Mouse (Mus musculus): Measurements from ENCODE around the gene Dnah7a. TPM values are rescaled to one million over a fixed set of nuclear protein-coding genes. Genes with fewer than 3 reads are reported as not detected.
"Not testable (repeated sequence)": the region's sequence is repeated elsewhere in the genome, so short reads cannot be mapped to it uniquely, and the experiment has no call there.

The Dnah7a gene
- polyA plus RNA-seq, 1 experiment from 2014 or later: not detected

- Histone ChIP-seq H3K4me1 (ENCODE audit: insufficient read depth) (no peaks in the 10 kb centered on the region), H3K36me3 (replicated peaks; ENCODE audit: insufficient read depth, low read length) (no peaks in the 10 kb centered on the region), H3K27me3 (ENCODE audit: insufficient read depth, low read length) (no peaks in the 10 kb centered on the region), H3K9me3 (ENCODE audit: low read length) (no peaks in the 10 kb centered on the region), H3K4me3 (ENCODE audit: low read depth, low read length) (no peak overlapping the region), H3K27ac (ENCODE audit: low read depth) (no peak overlapping the region), H3K4me2 (ENCODE audit: low read depth, low read length) (no peak overlapping the region), H3K9ac (replicated peaks) (no peak overlapping the region)
- DNase-seq (no peak), ATAC-seq (no peak)
- TF ChIP-seq CTCF (IDR thresholded peaks at IDR 0.05; ENCODE audit: low read depth) (no peak), EP300 (IDR thresholded peaks at IDR 0.05; ENCODE audit: low read depth) (no peak)
- WGBS (ENCODE audit: insufficient replicate concordance): 78% methylated on average over 5 of the region's 5 CpGs
Measured at GRCm38 (mm10) chr1:53746001-53746400, 39.4 kb upstream of the Dnah7a start.

GRCm38 (mm10) chr1:53741742-53742458 is 35.3 kb upstream of the Dnah7a start:
- ATAC-seq: no peak
- Histone ChIP-seq H3K36me3 (replicated peaks; ENCODE audit: insufficient read depth, low read length) (no peaks in the 10 kb centered on the region), H3K4me3 (ENCODE audit: low read depth, low read length) (no peak overlapping the region)

DNA sequence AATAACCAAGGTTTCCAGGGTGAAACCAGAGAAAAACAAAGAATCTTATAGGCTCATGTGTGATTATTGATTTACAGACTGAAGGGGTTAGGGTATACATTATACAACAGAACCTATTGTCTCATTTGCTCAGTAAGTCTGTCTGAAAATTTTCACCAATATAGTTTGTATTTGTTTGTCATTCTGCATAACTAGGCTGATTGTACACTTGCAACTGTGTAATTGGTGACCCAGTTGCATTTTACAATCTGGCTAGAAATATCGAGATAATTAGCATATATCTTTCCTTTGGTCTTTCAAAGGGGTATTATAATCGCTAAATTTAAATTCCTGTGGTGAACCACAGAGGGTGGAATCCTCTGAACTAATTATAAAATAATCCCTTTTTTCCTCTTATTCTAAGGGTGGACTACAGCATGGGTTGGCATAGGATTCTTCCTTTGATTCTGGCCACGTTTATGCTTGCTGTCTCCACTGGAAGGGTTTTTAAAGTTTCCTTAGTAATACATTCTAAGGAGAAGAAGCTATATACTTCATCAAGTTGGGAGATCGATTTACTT is 34.3 kb upstream of the Dnah7a start:
- TF ChIP-seq EP300 (IDR thresholded peaks at IDR 0.05; ENCODE audit: low read depth): no peak
- TF ChIP-seq CTCF (IDR thresholded peaks at IDR 0.05; ENCODE audit: low read depth): no peak
- WGBS (ENCODE audit: insufficient replicate concordance): 74% methylated on average over 4 of the region's 4 CpGs
- DNase-seq (no peak), ATAC-seq (no peak)
- H3K9ac ChIP-seq (replicated peaks): no peak overlapping the region
- no peak overlapping the region for H3K27ac ChIP-seq (ENCODE audit: low read depth)
- no peaks in the 10 kb centered on the region for H3K9me3 ChIP-seq (ENCODE audit: low read length)
- no peaks in the 10 kb centered on the region for H3K4me1 ChIP-seq (ENCODE audit: insufficient read depth)
- H3K4me2 ChIP-seq (ENCODE audit: low read depth, low read length): no peak overlapping the region
- no peaks in the 10 kb centered on the region for H3K27me3 ChIP-seq (ENCODE audit: insufficient read depth, low read length)
- H3K36me3 ChIP-seq (replicated peaks; ENCODE audit: insufficient read depth, low read length): no peaks in the 10 kb centered on the region
- no peak overlapping the region for H3K4me3 ChIP-seq (ENCODE audit: low read depth, low read length)

More at GRCm38 (mm10) chr1:53741742-53742458, 35.3 kb upstream of the Dnah7a start:
- DNase-seq: no peak
- Histone ChIP-seq H3K9ac (replicated peaks) (no peak overlapping the region), H3K4me1 (ENCODE audit: insufficient read depth) (no peaks in the 10 kb centered on the region), H3K27me3 (ENCODE audit: insufficient read depth, low read length) (no peaks in the 10 kb centered on the region), H3K4me2 (ENCODE audit: low read depth, low read length) (no peak overlapping the region), H3K9me3 (ENCODE audit: low read length) (no peaks in the 10 kb centered on the region), H3K27ac (ENCODE audit: low read depth) (no peak overlapping the region)
- 56% methylated on average over 3 of the region's 3 CpGs for WGBS (ENCODE audit: insufficient replicate concordance)
- no peak for TF ChIP-seq EP300 (IDR thresholded peaks at IDR 0.05; ENCODE audit: low read depth)
- no peak for TF ChIP-seq CTCF (IDR thresholded peaks at IDR 0.05; ENCODE audit: low read depth)

- 81% methylated on average over 3 of the region's 4 CpGs for WGBS (ENCODE audit: insufficient replicate concordance)
- H3K4me2 ChIP-seq (ENCODE audit: low read depth, low read length); H3K4me1 ChIP-seq (ENCODE audit: insufficient read depth); DNase-seq; H3K36me3 ChIP-seq (replicated peaks; ENCODE audit: insufficient read depth, low read length); ATAC-seq; H3K9me3 ChIP-seq (ENCODE audit: low read length); H3K4me3 ChIP-seq (ENCODE audit: low read depth, low read length); H3K9ac ChIP-seq (replicated peaks); H3K27me3 ChIP-seq (ENCODE audit: insufficient read depth, low read length); H3K27ac ChIP-seq (ENCODE audit: low read depth): not testable (repeated sequence)
Measured at GRCm38 (mm10) chr1:53740077-53740776, 33.6 kb upstream of the Dnah7a start.

DNA sequence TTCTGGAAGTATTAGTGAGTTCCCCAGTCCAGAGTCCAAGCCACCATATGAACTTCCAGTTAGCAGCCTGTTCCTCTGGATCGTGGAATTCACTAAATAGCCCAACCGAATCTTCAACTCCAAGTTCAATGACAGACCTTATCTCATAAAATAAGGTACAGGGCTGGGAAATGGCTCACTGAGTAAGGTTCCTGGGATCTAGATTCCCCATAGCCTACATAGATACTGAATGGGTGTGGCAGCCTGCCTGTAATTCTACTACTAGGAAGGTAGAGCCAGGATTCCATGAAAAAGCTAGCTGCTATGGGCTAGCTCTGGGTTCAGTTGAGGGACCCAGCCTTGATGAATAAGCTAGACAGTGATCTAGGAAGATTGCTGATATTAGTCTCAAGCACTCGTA is 30.0 kb upstream of the Dnah7a start:
- WGBS (ENCODE audit: insufficient replicate concordance): 80% methylated on average over 3 of the region's 3 CpGs

GRCm38 (mm10) chr1:53728489-53729225 is 22.1 kb upstream of the Dnah7a start:
- DNase-seq (no peak), ATAC-seq (no peak; the same call in 1 of the 2 replicates)
- H3K9ac ChIP-seq (replicated peaks): no peak overlapping the region
- no peaks in the 10 kb centered on the region for H3K9me3 ChIP-seq (ENCODE audit: low read length)
- no peaks in the 10 kb centered on the region for H3K36me3 ChIP-seq (replicated peaks; ENCODE audit: insufficient read depth, low read length)
- no peak for TF ChIP-seq CTCF (IDR thresholded peaks at IDR 0.05; ENCODE audit: low read depth)
- TF ChIP-seq EP300 (IDR thresholded peaks at IDR 0.05; ENCODE audit: low read depth): no peak
- H3K27ac ChIP-seq (ENCODE audit: low read depth): no peak overlapping the region
- H3K4me1 ChIP-seq (ENCODE audit: insufficient read depth): no peaks in the 10 kb centered on the region
- WGBS (ENCODE audit: insufficient replicate concordance): 43% methylated on average over 5 of the region's 5 CpGs
- no peak overlapping the region for H3K4me2 ChIP-seq (ENCODE audit: low read depth, low read length)
- no peak overlapping the region for H3K4me3 ChIP-seq (ENCODE audit: low read depth, low read length)
- no peaks in the 10 kb centered on the region for H3K27me3 ChIP-seq (ENCODE audit: insufficient read depth, low read length)

More for the DNA sequence above, 30.0 kb upstream of the Dnah7a start:
- H3K4me1 ChIP-seq (ENCODE audit: insufficient read depth): no peaks in the 10 kb centered on the region
- no peak overlapping the region for H3K27ac ChIP-seq (ENCODE audit: low read depth)
- H3K4me2 ChIP-seq (ENCODE audit: low read depth, low read length): no peak overlapping the region
- no peak overlapping the region for H3K9ac ChIP-seq (replicated peaks)
- H3K36me3 ChIP-seq (replicated peaks; ENCODE audit: insufficient read depth, low read length): no peaks in the 10 kb centered on the region
- TF ChIP-seq CTCF (IDR thresholded peaks at IDR 0.05; ENCODE audit: low read depth) (no peak), EP300 (IDR thresholded peaks at IDR 0.05; ENCODE audit: low read depth) (no peak)
- DNase-seq: no peak
- no peak for ATAC-seq
- H3K9me3 ChIP-seq (ENCODE audit: low read length): no peaks in the 10 kb centered on the region
- no peak overlapping the region for H3K4me3 ChIP-seq (ENCODE audit: low read depth, low read length)
- H3K27me3 ChIP-seq (ENCODE audit: insufficient read depth, low read length): no peaks in the 10 kb centered on the region
